Mouse (Mus musculus): ENCODE data around the gene Fbxo42. TPM values are rescaled to one million over a fixed set of nuclear protein-coding genes. Genes with fewer than 3 reads are reported as not detected.
A peak's percentile ranks its signal among the peaks of the same experiment; 100 is the strongest.

Fbxo42 gene
- polyA plus RNA-seq, 1 experiment, result 10.9 TPM

DNA sequence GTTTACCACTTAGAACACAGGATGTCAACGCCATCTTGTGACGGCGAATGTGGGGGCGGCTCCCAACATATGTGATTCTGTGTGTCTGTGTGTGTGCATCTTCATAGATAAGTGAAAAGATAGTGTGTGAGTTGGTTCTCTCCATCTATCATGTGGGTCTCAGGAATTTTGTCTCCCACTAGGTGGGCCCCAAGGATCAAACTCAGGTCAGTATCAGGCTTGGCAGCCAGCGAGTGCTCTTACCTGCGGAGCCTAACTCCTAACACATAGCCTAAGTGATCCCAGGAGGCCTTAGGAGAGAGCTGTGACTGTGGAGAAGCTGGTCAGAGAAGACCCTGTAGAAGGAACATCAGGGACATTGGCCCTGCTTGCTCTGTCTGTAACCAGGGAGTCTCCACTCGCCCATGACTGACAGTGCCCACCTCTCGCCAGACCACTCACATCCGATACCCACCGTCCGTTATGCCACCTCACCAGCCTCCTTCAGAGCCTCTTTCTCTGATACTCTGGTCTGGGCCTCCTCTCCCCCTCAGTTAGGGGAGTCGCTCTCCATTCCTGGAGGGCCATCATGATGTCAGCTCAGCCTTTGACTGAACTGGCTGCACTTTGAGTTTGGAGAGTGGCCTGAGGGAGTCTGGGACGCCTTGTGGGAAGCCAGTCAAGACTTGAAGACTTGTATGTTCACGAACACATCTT is 63.0 kb downstream of the Fbxo42 start:
- 69% methylated on average over 14 of the region's 14 CpGs for WGBS
- no peak for DNase-seq (ENCODE audit: low read depth, low spot score)

DNA sequence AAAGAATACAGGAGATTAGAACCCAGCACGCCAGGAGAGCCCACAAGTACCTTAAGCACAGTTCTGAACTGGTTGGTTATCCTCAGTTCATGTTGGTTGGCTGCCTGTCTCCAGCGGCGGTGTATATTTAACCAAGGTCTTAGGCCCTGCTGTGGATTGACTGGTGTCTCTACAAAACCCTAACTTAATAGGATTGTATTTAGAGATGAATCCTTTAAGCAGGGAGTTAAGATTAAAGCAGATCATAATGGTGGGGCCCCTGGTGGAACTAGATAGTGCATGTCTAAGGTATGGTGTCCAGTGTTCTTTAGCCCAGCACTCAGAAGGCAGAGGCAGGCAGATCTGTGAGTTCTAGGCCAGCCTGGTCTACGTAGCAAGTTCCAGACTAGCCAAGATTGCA is 63.9 kb downstream of the Fbxo42 start:
- no peak for DNase-seq (ENCODE audit: low read depth, low spot score)
- WGBS, result 94% methylated on average over 4 of the region's 4 CpGs

DNA sequence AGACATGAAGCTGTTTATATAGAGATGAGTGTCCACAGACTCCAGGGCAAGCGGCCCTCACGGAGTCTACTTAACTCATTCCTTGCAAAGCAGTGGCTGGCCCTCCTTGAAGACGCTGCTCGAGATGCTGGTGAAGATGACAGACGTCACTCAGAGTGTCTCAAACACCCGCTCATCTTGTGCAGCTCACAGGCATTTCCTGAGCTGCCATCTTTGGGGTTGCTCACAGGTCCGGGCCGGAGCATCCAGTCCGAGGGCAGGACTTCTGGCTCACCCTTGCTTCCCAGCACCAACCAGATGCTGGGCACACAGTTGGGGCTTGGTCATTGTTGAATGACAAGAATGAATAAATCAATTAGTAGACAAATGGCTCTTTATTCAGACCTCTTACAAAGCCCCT is 65.2 kb downstream of the Fbxo42 start:
- 87% methylated on average over 9 of the region's 9 CpGs for WGBS
- no peak for DNase-seq (ENCODE audit: low read depth, low spot score)

DNA sequence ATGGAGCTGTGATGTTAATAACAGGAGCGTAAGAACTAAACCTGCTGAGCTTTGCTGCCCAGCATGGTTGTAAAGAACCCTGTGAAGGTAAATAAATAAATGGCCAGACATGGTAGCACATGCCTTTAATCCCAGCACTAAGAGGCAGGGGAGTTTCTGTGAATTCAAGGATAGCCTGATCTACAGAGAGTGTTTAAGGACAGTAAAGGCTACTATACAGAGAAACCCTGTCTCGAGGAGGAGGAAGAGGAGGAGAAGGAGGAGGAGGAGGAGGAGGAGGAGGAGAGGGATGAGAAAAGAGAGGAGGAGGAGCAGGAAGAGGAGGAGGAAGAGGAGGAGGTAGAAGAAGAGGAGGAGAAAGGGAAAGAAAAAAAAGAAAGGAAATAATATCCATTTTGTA is 65.6 kb downstream of the Fbxo42 start:
- WGBS, result 40% methylated on average over 2 of the region's 2 CpGs
- DNase-seq (ENCODE audit: low read depth, low spot score), result no peak

DNA sequence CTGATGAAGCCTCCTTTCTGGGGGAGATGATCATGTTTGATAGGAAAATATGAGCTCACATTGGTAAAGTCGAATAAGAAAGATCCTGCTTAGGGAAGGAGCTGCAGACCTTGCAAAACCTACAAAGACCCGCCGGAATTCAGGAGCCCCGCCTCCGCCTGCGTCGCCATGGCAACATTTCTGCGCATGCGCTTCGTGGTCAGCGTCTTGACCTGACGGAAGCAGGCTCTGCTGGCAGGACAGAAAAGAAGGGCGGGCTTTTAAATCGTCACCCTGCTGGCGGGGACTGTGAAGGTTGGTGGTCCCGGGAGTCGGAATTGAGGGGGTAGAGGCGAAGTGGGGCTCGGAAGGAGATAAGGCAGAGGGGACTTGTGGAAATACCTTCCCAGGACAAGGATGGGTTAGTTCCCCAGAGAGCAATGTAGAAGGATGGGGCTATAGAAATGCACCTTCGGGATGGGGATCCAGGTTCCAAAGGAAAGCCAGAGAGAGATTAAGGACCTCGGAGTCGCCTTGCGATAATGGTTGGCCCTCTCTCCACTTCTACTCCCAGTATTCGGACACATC is 66.1 kb downstream of the Fbxo42 start, which contains the start of gene Rsg1:
Gene Rsg1, plus strand, starts transcription at position 187 of the 567 bp plus-strand sequence.
- under 1% methylated on average over 24 of the region's 24 CpGs for WGBS
- peak; percentile 68 for DNase-seq (ENCODE audit: low read depth, low spot score)

DNA sequence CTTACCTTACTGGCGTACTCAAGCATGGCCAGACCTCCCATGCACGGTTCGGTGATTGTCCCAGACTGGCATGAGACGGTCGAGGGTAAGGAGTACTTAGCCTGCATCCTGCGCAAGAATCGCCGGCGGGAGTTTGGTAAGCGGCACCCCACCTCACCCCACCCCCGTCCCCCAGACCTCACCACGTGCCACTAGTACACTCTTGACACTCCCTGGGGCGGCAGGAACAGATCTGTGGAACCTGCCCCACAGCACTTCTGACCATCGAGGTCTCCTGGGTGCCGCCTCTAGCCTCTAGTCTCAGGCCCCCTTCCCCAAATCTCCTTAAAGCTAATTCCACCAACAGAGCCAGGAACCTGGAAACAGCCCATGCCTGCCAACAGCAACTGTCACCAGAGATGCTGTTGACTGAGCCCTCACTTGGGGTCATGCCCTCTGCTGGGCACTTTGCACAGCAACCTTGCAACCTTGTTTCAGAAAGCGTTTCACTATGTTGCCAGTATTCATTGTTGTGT is 66.7 kb downstream of the Fbxo42 start:
- WGBS, result 2% methylated on average over 16 of the region's 16 CpGs

DNA sequence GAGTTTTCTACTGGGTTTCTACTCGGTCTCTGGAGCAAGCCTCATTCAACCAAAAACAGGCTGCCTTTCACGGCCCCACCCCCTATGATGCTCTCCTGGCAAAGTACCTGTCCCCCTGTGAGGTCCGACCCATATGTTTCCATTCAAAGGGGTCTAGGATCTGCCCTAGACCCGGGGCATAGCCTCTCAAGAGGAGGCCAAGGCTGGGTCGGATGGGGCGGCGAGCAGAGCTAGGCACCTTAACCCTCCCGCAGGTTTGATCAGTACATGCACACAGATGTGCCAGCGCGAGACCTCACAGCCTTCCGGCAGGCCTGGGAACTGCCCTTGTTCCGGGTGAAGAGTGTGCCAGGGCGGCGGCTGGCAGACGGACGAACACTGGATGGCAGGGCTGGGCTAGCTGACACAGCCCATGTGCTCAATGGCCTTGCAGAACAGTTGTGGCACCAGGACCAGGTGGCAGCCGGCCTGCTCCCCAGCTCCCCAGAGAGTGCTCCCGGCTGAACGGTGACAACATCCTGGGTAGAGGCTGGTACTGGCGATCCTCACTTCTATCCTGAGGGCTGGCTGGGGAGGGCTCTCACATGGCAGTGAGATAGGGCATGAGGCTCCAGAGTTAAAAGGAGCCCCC is 72.0 kb downstream of the Fbxo42 start:
- WGBS, result 81% methylated on average over 20 of the region's 20 CpGs
- no peak for DNase-seq (ENCODE audit: low read depth, low spot score)

More for the DNA sequence above, 66.7 kb downstream of the Fbxo42 start:
- no peak for DNase-seq (ENCODE audit: low read depth, low spot score)

DNA sequence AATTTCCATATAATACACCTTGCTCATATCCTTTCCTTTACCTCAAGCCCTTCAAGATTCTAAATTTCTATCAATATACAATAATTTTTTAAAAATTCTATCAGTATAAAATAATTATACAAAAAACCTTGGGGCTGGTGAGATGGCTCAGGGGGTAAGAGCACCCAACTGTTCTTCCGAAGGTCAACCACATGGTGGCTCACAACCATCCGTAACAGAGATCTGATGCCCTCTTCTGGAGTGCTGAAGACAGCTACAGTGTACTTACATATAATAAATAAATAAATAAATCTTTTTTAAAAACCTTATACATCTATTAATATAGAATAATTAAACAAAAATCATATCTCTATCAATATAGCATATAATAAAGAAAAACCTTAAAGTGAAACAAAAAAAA is 74.1 kb downstream of the Fbxo42 start:
- 78% methylated on average over 2 of the region's 2 CpGs for WGBS
- no peak for DNase-seq (ENCODE audit: low read depth, low spot score)

DNA sequence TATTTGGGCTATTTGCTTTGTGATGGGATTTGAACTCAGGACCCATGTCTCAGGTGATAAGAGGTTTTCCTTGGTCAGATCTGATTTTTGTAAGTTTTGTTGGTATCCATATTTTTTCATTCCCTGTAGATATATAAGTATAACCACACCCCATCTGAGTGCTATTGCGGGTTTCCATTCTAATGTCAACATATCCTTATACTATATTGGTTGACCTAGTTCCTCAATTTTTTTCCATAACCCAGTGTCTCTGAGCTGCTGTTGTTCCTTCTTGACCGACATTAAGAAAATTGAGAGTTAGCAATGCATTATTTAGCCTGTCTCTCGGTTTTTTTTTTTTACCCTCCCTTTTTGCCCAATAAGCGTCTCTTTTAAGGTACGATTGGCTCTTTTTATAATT is 75.0 kb downstream of the Fbxo42 start:
- WGBS, result 82% methylated on average over 5 of the region's 5 CpGs
- no peak for DNase-seq (ENCODE audit: low read depth, low spot score)

DNA sequence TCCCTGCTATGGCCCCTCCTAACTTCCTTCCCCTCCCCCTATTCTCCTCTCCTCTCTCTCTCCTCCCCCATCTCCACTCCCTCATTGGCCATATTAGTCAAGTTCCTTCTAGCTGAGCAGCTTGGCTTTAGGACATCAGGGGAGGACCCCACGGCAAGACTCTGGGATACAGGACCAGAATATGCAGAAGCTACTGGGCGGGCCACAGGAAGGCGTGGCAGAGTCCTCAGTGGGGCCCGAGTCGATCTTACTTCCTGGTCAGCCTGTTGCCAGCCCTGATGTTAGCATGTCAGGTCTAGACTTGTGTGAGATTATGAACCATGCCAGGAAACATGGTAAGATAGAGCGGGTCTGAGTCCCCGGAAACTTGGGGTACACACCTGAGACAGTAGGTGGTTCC is 81.0 kb downstream of the Fbxo42 start:
- WGBS, result 42% methylated on average over 7 of the region's 7 CpGs

DNA sequence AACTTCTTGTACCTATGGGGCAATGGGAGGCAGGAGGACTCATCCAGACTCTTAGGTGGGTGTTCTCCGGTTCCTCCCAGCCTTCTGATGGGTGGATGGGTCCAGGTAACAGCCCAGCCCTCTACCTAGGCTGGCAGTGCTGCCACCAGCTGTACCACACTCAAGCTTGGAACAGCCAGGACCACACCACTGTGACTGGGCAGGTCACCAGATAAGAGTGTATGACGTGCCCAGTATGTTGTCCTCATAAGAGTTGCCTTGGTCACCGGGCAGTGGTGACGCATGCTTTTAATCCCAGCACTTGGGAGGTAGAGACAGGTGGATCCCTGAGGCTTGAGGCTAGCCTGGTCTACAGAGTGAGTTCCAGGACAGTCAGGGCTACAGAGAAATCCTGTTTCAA is 85.5 kb downstream of the Fbxo42 start:
- 87% methylated on average over 4 of the region's 4 CpGs for WGBS
- no peak for DNase-seq (ENCODE audit: low read depth, low spot score)

More for the DNA sequence above, 81.0 kb downstream of the Fbxo42 start:
- no peak for DNase-seq (ENCODE audit: low read depth, low spot score)

DNA sequence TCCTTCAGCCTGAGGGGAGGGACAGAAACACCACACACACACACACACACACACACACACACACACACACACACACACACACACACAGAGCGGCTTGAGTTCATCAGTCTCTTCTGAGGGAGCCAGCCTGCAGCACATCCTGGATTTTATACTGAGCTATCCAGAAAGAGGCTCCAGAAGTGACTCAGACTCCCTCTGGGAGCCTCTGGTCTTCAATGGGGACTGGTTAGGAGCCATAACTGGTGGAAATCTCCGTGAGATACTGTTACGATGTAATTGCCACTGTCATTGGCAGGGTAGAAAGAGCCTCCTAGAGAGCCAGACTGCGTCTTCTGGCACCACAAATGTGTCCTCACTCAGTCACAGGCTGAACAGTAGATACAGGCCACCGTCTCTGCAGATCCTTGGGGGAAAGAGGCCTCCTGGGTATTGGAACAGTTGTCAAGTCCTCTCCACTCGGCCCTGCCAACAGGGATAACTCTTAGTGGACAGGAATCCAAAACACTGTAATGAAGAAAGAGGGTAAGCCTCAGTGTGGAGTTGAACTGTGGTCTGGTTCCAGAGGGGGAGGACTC is 87.9 kb downstream of the Fbxo42 start:
- 79% methylated on average over 6 of the region's 6 CpGs for WGBS
- DNase-seq (ENCODE audit: low read depth, low spot score), result no peak

DNA sequence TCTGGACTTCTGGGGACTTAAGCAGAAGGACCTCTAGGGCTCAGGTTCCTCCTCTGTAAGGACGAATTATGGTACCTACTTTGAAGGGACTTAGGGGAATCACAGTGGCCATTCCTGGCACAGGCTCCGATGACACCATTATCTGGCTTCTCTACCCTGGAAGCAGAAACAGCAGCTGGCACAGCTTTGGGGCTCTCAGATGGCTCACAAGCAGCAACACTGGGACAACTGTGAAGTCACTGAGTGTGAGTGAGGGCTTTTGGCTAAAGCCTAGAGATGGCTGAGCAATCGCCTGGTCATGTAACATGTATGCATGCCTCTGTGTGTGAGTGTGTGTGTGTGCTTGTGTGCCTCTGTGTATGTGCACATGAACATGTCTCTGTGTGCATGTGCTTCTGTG is 89.1 kb downstream of the Fbxo42 start:
- WGBS, result 79% methylated on average over 3 of the region's 3 CpGs
- DNase-seq (ENCODE audit: low read depth, low spot score), result no peak

DNA sequence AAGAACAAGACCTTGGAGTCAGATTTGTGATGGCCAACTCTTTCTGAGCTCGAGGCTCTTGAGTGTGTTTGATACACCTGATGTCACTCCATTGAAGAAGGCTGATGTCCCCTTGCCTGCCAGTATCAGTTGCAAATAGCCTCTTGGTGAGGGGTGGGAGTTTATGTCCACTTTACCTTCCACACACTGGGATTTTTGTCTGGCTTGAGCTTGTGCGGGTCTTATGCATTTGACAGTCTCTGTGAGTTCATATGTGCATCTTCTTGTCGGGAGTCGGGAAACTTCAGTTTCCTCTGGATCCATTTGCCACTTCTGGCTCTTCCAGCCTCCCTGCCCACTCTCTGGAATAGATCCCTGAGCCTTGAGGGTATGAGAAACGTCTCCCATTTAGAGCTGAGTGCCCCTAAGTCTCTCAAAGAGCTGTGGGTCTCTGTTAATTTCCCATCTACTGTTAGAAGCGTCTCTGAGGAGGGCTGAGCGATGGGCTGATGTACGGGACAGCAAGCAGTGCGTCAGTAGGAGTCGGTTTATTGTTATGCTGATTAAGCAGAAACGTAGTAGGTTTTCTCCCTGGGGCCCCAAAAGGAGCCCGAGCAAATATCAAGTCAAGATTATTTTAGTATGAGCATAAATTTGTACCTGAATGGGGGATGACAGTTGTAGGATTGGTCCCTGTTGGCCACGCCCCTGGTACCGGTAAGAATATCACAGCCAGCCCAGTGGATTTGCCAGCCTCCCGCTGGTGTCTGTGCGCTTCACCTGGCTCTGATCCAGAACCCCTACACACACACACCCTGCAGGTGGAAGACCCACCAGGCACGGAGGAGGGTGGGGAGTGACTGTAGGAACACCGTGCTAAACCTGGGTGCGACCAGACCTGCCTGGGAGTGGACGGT is 91.0 kb downstream of the Fbxo42 start:
- 12% methylated on average over 20 of the region's 20 CpGs for WGBS
- DNase-seq (ENCODE audit: low read depth, low spot score), result no peak

DNA sequence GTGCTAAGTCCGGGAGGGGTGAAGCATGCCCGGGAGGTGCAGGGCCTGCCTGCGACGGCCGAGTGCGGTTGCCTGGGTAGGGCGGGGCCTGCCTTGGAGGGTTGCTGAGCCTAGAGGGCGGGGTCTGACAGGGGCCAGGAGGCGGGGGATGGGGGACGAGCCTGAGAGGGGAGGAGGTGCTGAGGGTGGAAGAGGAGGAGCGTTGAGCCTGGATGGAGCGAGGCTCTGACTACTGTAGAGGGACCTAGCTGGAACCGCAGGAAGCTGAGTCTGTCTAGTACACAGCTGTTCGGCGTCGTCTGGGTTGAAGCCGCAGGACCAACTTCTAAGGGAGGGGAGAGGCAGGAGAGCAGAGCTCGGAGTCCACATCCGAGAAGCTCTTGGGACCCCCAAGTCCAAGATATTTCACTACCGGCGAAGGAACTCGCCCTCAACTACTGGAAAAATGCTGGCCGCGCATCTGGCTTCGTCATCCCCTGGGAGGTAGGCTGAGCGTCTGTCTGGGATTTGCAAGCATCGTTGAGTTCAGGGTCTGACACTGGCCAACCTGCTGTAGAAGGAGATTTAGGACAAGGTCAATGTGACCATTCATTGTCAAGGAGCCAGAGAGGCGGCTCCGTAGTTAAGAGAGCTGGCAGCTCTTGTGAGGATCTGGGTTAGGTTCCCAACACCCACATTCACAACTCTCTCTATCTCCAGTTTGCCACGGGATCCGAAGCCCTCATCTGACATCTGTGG is 91.8 kb downstream of the Fbxo42 start, which contains the start of gene Arhgef19:
Gene Arhgef19, plus strand, starts transcription at position 112 of the 738 bp plus-strand sequence.
- WGBS, result under 1% methylated on average over 31 of the region's 31 CpGs
- peak; percentile 80 for DNase-seq (ENCODE audit: low read depth, low spot score)

DNA sequence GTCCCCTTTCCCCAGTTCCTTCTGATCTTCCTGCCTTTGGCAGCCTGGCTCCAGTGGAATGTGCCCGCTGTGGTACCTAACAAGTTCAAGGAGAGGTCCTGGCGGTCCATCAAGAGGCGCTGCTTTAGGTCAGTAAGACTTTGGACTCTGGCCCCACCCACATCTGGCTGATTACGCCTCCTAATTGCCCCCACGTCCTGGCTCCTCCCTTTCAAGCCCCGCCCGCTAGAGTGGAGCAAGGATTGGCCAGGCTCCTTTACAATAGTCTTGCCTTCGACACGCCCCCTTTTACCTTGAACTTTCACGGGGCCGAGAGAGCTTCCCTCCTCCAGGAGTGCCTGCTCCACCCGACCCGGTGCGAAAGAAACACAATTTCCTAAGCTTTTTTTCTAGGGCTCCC is 92.9 kb downstream of the Fbxo42 start:
- WGBS, result 8% methylated on average over 14 of the region's 14 CpGs
- peak; percentile 98 for DNase-seq (ENCODE audit: low read depth, low spot score)

DNA sequence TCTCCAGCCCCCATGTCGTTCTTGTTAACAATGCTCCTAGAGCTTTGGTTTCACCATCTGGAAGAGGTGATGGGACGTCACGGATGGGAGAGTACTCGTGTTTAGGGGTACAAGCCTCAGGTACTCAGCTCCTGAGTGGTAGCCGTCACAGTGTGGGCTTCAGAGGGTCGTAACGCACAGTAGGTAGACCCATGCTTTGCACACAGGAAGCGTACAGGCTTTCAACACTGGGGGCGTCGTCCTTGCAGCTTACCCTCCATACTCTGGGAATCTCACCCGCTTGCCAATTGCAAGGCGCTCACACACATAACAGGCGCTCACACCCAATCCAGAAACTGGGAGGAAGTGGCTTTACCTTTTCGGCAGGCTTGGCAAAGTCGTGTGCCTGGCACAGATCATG is 94.1 kb downstream of the Fbxo42 start:
- WGBS, result 32% methylated on average over 15 of the region's 15 CpGs
- DNase-seq (ENCODE audit: low read depth, low spot score), result no peak

DNA sequence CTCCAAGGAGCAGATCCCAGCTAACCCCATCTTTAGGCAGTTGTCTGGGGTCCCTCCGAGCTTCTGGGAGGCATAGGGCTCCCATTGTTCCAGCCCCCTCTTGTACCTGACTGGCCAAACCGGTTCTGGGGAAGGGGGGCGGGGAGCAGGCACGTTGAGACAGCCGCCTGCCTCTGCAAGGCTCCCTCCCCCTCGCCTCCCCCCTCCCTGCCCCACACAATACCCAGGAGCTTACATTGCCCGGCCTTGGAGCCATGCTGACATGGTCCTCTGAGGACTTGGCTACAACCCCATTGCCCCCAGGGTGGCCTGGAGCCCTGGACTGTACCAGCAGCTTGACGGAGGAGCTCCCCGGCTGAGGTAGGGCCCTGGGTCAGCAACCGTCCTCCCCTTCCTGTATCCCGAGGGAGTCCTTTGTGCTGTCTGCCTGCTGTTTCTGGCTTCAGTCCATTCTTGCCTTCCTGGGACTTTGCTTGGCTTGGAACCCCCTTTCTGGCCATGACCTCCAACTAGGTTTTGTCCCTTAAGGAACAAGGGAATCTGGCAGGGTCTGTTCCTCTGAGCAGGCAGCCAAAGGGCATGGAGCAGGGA is 95.0 kb downstream of the Fbxo42 start:
- no peak for DNase-seq (ENCODE audit: low read depth, low spot score)
- 5% methylated on average over 11 of the region's 11 CpGs for WGBS
